Mouse (Mus musculus) adrenal gland (tissue): ENCODE measurements around the gene Mast3.

ENCODE experiments used
- intact Hi-C: fragments of 180-260 bp; cut with DNase I; formaldehyde crosslinking; loops from one replicate; pipeline ENCODE4 v1.15.1; 2025
- long read RNA-seq, 2 experiments: library from polyadenylated mRNA; unstranded; transcript quantifications; one replicate each; pipeline ENCODE4 v2.0.0; 2020; ENCODE audit warnings: borderline replicate concordance in 1 of 2; ENCODE audit not compliant: insufficient replicate concordance in 1 of 2

Gene Mast3
- long read RNA-seq, experiment 1, partial matches to known transcripts, result 0 of 1 reads
- long read RNA-seq, experiment 1, other reads (novel, unspliced or antisense), result 1 of 1 reads
- long read RNA-seq, experiment 2, partial matches to known transcripts, result 3 of 5 reads
- long read RNA-seq, experiment 2, other reads (novel, unspliced or antisense), result 2 of 5 reads

- intact Hi-C loops, result no loop called here
Measured at GRCm38 (mm10) chr8:70804481-70805206, at the start of gene Mast3. Mast3 (minus strand) TSS chr8:70805054.

- intact Hi-C loops, result no loop called here
Measured at GRCm38 (mm10) chr8:70853863-70854262, 49.0 kb upstream of the Mast3 start.

DNA sequence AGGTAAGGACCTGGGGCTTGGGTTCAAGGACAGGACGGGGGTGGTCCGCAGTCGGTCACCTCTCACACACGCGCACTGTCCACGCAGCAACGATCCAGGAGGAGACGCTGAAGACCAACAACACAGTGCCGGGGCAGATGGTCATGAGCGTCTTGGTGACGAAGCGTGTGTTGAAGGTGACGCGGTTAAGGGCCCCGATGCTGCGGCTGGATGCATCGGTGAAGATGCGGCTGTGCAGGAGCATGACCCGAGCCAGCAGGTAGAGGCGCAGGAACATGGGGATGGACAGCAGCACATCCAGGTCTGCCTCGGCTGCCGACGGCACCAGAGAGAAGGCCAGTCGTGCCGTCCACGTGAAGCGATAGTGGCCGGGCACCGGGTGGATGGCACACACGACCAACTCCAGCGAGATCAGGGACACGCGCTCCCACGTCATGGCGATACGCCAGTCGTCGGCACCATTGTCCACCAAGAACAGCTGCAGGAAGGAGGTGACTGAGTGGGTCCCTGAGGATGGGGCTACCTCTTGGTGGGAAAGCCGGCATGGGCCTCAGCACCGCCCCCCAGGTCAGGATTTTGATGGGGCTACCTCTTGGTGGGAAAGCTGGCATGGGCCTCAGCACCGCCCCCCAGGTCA lies 47.9 kb upstream of the Mast3 start:
- intact Hi-C loops, result no loop called here

- intact Hi-C loops, result no loop called here
Measured at GRCm38 (mm10) chr8:70851837-70852236, 47.0 kb upstream of the Mast3 start.

GRCm38 (mm10) chr8:70850947-70851346 lies 46.1 kb upstream of the Mast3 start:
- intact Hi-C loops, result no loop called here

- intact Hi-C loops, result no loop called here
Measured at GRCm38 (mm10) chr8:70850132-70850845, 45.4 kb upstream of the Mast3 start.

DNA sequence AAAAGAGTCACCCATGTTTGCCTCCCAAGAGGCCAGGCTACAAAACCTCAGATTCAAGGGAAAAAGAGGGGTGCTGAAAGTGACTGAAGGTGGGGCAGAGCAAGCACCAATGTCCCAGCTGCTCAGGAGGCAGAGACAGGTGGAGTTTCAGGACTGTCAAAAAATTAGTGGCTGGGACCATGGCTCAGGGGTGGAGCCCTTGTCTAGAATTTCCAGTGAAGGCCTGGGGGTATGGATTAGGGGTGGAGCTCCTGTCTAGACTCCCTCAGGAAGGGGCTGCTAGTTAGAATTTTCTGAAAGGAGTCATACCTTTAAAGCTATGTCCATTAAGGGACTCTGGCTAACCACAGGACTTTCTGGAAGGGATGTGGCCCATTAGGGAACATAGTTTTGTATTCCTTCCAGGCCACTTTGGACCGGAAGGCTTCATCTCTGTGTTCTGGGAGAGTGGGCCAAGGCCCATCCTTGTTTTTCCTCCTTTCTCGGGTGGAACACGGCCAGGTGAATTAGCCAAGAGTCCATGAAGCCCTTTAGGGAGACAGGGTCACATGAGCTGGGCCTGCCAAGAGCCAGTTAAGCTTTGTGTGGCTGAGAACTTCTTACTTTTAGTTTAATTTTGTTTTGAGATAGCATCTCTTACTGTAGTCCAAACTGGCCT lies 44.6 kb upstream of the Mast3 start:
- intact Hi-C loops, result no loop called here

GRCm38 (mm10) chr8:70846371-70847154 lies 41.7 kb upstream of the Mast3 start:
- intact Hi-C loops, result no loop called here

GRCm38 (mm10) chr8:70845108-70845507 lies 40.3 kb upstream of the Mast3 start:
- intact Hi-C loops, result no loop called here

DNA sequence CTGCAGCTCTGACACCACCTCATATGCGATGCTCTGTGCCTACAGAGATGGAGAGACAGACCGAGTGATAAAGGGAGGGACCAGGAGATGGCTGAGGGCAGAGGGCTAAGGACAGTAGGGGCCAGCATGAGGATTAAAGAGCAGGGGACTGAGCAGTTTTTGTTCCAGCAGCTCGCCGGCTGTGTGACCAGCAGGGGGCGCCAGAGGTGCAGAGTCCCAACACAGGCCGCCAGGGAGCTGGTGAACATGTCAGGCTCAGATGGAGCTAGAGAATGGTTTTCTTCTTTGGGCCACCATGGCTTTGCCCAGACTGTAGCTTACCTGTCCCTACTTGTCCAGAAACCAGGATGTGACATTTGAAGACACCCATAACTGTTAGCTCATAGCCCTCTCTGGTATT lies 39.7 kb upstream of the Mast3 start:
- intact Hi-C loops, result loop anchor here (1.0 to 5.0 kb wide), 2 partner anchors 25 to 122 kb away; partner anchors contain the start of gene Pde4c

- intact Hi-C loops, result loop anchor here (1.0 to 5.0 kb wide), 2 partner anchors 25 to 122 kb away; partner anchors contain the start of gene Pde4c
Measured at GRCm38 (mm10) chr8:70843941-70844340, 39.1 kb upstream of the Mast3 start.

DNA sequence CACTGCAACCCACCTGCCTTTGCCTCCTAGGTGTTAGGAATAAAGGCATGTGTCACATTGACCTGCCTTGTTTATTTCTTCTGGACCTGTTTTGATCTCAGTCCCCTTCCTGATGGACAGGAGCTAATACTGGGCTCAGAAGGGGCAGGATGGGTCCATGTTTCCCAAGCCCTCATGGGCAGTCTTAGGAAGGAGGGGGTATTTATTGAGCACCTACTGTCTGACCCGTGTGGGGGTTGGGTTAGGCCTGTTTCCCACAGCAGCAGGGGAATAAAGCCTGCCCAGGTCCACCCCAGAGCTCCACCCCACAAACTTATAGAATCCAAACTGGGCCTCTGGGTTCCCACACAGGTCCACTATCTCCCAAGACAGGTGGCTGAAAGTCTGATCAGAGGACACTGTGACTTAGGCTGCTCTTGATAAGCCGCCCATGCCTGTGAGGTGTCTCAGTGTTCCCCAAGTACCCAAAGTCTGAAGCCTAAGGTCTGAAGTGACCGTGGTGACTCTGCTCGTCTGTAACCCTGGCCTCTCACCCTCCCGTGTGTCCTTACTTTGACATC lies 38.4 kb upstream of the Mast3 start:
- intact Hi-C loops, result loop anchor here (5.0 kb wide), 1 partner anchor 121 kb away; the partner anchor contains the start of gene Pde4c

DNA sequence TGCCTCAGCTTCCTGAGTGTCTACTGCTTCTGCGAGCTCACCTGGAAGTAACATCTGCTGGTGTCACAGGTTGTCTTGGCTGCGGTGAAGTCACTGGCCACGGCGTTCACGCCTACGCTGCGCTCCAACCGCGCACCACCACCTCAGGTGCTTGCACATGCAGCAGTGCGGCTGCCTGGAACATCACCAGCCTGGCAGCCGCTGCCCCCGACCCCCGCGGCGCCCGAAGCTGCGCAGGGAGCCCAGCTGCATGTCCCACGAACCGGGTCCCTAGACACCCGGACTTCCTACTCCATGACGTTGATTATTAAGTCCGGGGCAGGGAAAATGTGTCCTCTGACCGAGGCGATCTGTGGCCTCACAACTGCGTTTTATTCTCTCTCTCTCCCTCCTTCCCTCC lies 37.6 kb upstream of the Mast3 start:
- intact Hi-C loops, result loop anchor here (5.0 kb wide), 1 partner anchor 120 kb away; the partner anchor contains the start of gene Pde4c

- intact Hi-C loops, result loop anchor here (2.0 to 5.0 kb wide), 2 partner anchors 21 to 119 kb away; partner anchors contain the start of gene Pde4c
Measured at GRCm38 (mm10) chr8:70841147-70842072, 36.6 kb upstream of the Mast3 start.

DNA sequence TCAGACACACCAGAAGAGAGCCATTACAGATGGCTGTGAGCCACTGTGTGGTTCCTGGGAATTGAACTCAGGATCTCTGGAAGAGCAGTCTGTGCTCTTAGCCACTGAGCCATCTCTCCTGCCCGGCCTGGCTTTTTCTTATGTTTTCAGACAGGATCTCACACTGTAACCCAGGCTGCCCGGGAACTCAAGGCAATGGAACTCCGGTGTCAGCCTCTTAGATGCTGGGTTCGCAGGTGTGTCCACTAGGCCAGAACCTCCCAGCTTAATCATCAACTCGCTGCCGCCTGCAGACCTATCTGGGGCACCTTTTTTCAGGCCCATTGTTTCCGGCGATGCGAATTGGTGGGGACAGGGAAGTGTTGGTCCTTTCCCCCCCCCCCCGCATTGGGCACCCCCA lies 35.7 kb upstream of the Mast3 start:
- intact Hi-C loops, result loop anchor here (2.0 to 5.0 kb wide), 2 partner anchors 20 to 118 kb away; partner anchors contain the start of gene Pde4c

DNA sequence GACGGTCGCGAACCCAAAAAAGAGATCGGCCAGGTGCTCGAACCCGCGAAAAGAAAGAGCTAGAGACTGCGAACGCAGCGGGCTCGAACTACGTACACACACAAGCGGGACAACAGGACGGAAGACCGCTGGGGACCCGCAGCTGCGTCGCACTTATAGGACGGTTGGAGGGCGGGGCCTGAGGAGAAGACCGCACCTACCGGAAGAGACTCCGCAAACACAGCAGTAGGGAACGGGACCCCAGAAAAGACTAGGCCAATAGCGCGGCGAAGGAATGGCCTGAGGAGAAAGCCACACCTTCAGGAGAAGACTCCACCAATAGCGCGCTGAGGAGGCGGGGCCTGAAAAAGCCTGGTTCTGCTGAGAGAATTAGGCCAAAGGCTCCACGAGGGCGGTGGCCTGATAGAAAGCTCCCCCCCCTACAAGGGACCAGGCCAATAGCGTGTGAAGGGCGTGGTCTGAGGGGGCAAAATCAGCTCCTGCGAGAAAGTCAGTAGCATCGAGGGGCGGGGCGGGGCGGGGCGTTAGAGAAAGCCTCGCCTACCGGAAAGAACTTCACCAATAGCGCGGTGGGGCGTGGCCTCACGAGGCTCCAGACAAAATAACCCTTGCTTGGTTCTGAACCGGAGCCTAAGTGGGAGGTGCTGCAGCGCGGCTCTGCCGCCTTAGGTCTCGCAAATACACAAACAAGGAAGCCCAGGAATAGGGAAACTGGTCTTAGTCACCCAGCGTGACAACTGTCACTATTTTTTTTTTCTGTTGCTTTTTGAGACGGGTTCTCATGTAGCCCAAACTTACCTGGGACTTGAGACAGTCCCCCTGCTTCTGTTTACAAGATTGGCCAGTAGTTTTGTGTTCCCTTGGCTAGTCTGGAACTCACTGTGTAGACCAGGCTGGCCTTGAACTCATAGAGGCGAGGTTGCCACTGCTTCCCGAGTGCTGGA lies 34.8 kb upstream of the Mast3 start, which contains the start of gene Arrdc2:
TSS of gene Arrdc2 (minus strand) at position 313 of the 944 bp plus-strand sequence.
- intact Hi-C loops, result loop anchor here (2.0 to 5.0 kb wide), 2 partner anchors 19 to 117 kb away; partner anchors contain the start of gene Pde4c
